Mouse (Mus musculus): ENCODE data around the gene Auh.

- no peak for TF ChIP-seq GATA1 (IDR thresholded peaks at IDR 0.05; ENCODE audit: low read length)
- no peak for TF ChIP-seq TAL1 (IDR thresholded peaks at IDR 0.05; ENCODE audit: low read length)
Measured at GRCm38 (mm10) chr13:52824754-52825153, 104.7 kb downstream of the Auh start.
